Mouse (Mus musculus) thymus, postnatal 0 days (tissue): ENCODE data around the gene Robo2. TPM values are rescaled to one million over a fixed set of nuclear protein-coding genes. Genes with fewer than 3 reads are reported as not detected.

ENCODE experiments used
- DNase-seq: peaks from one replicate; pipeline ENCODE4 v3.0.0-alpha.2; 2015; ENCODE audit warnings: low spot score
- polyA plus RNA-seq: library from polyadenylated mRNA; unstranded; fragments of >200 nt; fragmentation: Nextera tagmentation; extraction: Ambion mirVana; gene quantifications from 2 replicates; pipeline ENCODE4 v1.2.1, GENCODE M21; 2015

Robo2 gene
- polyA plus RNA-seq, 1 experiment from 2014 or later, result 1.7 TPM

- DNase-seq, result no peak
Observed at GRCm38 (mm10) chr16:74338969-74339630, 72.5 kb downstream of the Robo2 start.

- DNase-seq, result no peak
Observed at GRCm38 (mm10) chr16:74321666-74322371, 89.8 kb downstream of the Robo2 start.

- DNase-seq, result no peak
Observed at GRCm38 (mm10) chr16:74316150-74316549, 95.5 kb downstream of the Robo2 start.

- no peak for DNase-seq
Observed at GRCm38 (mm10) chr16:74313222-74313621, 98.4 kb downstream of the Robo2 start.

- no peak for DNase-seq
Observed at GRCm38 (mm10) chr16:74307543-74307887, 104.1 kb downstream of the Robo2 start.

GRCm38 (mm10) chr16:74306876-74307542, 104.6 kb downstream of the Robo2 start:
- DNase-seq, result no peak

- DNase-seq, result no peak
Observed at GRCm38 (mm10) chr16:74287878-74288277, 123.7 kb downstream of the Robo2 start.

- no peak for DNase-seq
Observed at GRCm38 (mm10) chr16:74282549-74282948, 129.1 kb downstream of the Robo2 start.

- no peak for DNase-seq
Observed at GRCm38 (mm10) chr16:74276855-74277573, 134.6 kb downstream of the Robo2 start.

GRCm38 (mm10) chr16:74274596-74274995, 137.0 kb downstream of the Robo2 start:
- DNase-seq, result no peak

- DNase-seq, result no peak
Observed at GRCm38 (mm10) chr16:74272993-74273392, 138.6 kb downstream of the Robo2 start.

- no peak for DNase-seq
Observed at GRCm38 (mm10) chr16:74258241-74258640, 153.4 kb downstream of the Robo2 start.

- no peak for DNase-seq
Observed at GRCm38 (mm10) chr16:74244452-74244851, 167.2 kb downstream of the Robo2 start.

GRCm38 (mm10) chr16:74241534-74241933, 170.1 kb downstream of the Robo2 start:
- no peak for DNase-seq

- no peak for DNase-seq
Observed at GRCm38 (mm10) chr16:74237411-74237930, 174.2 kb downstream of the Robo2 start.

GRCm38 (mm10) chr16:74234393-74235059, 177.1 kb downstream of the Robo2 start:
- DNase-seq, result no peak

GRCm38 (mm10) chr16:74233596-74233995, 178.0 kb downstream of the Robo2 start:
- DNase-seq, result no peak

GRCm38 (mm10) chr16:74227285-74227684, 184.3 kb downstream of the Robo2 start:
- no peak for DNase-seq

GRCm38 (mm10) chr16:74225423-74226272, 186.0 kb downstream of the Robo2 start:
- no peak for DNase-seq

GRCm38 (mm10) chr16:74222501-74222900, 189.1 kb downstream of the Robo2 start:
- no peak for DNase-seq
